Mouse (Mus musculus): ENCODE data around the gene Large1. TPM values are rescaled to one million over a fixed set of nuclear protein-coding genes. Genes with fewer than 3 reads are reported as not detected.
"Not testable (repeated sequence)": the region's sequence is repeated elsewhere in the genome, so short reads cannot be mapped to it uniquely, and the experiment has no call there.

Gene Large1
- polyA plus RNA-seq, 1 experiment from 2014 or later, result 17.1 TPM

GRCm38 (mm10) chr8:72993831-72994230 is 359.5 kb downstream of the Large1 start:
- ATAC-seq (ENCODE audit: low FRiP score), result no peak
- H3K36me3 ChIP-seq, result no peaks in the 10 kb centered on the region
- no peak overlapping the region for H3K27ac ChIP-seq (replicated peaks)
- no peaks in the 10 kb centered on the region for H3K27me3 ChIP-seq (replicated peaks)
- WGBS, result 100% methylated on average over 1 of the region's 1 CpGs
- H3K9me3 ChIP-seq (replicated peaks), result no peaks in the 10 kb centered on the region
- H3K4me1 ChIP-seq, result no peaks in the 10 kb centered on the region
- H3K9ac ChIP-seq (replicated peaks), result no peak overlapping the region
- no peak overlapping the region for H3K4me2 ChIP-seq
- no peak overlapping the region for H3K4me3 ChIP-seq (replicated peaks)

- 53% methylated on average over 2 of the region's 2 CpGs for WGBS
- Histone ChIP-seq H3K9ac (replicated peaks) (no peak overlapping the region), H3K4me2 (no peak overlapping the region), H3K4me1 (no peaks in the 10 kb centered on the region), H3K9me3 (replicated peaks) (no peaks in the 10 kb centered on the region), H3K4me3 (replicated peaks) (no peak overlapping the region), H3K27me3 (replicated peaks) (no peaks in the 10 kb centered on the region), H3K36me3 (no peaks in the 10 kb centered on the region), H3K27ac (replicated peaks) (no peak overlapping the region)
- ATAC-seq (ENCODE audit: low FRiP score), result no peak
Measured at GRCm38 (mm10) chr8:72990425-72990824, 362.9 kb downstream of the Large1 start.

GRCm38 (mm10) chr8:72982832-72983231 is 370.5 kb downstream of the Large1 start:
- ATAC-seq (ENCODE audit: low FRiP score), result no peak

GRCm38 (mm10) chr8:72955074-72955473 is 398.3 kb downstream of the Large1 start:
- ATAC-seq (ENCODE audit: low FRiP score), result no peak
- H3K27me3 ChIP-seq (replicated peaks), result no peaks in the 10 kb centered on the region

More at GRCm38 (mm10) chr8:72982832-72983231, 370.5 kb downstream of the Large1 start:
- no peak overlapping the region for H3K27ac ChIP-seq (replicated peaks)
- WGBS, result 97% methylated on average over 1 of the region's 1 CpGs
- H3K4me1 ChIP-seq, result no peaks in the 10 kb centered on the region
- no peaks in the 10 kb centered on the region for H3K36me3 ChIP-seq
- H3K4me2 ChIP-seq, result no peak overlapping the region
- H3K27me3 ChIP-seq (replicated peaks), result no peaks in the 10 kb centered on the region
- no peak overlapping the region for H3K4me3 ChIP-seq (replicated peaks)
- H3K9ac ChIP-seq (replicated peaks), result no peak overlapping the region
- H3K9me3 ChIP-seq (replicated peaks), result no peaks in the 10 kb centered on the region

GRCm38 (mm10) chr8:72941393-72941792 is 411.9 kb downstream of the Large1 start:
- WGBS, result 79% methylated on average over 8 of the region's 8 CpGs
- not testable (repeated sequence) for H3K27ac ChIP-seq (replicated peaks); H3K4me2 ChIP-seq; H3K27me3 ChIP-seq (replicated peaks); H3K36me3 ChIP-seq; H3K4me3 ChIP-seq (replicated peaks); H3K9ac ChIP-seq (replicated peaks); H3K4me1 ChIP-seq; H3K9me3 ChIP-seq (replicated peaks); ATAC-seq (ENCODE audit: low FRiP score)

More at GRCm38 (mm10) chr8:72955074-72955473, 398.3 kb downstream of the Large1 start:
- H3K36me3 ChIP-seq, result no peaks in the 10 kb centered on the region
- H3K9ac ChIP-seq (replicated peaks), result no peak overlapping the region
- H3K4me3 ChIP-seq (replicated peaks), result no peak overlapping the region
- H3K4me1 ChIP-seq, result no peaks in the 10 kb centered on the region
- H3K9me3 ChIP-seq (replicated peaks), result no peaks in the 10 kb centered on the region
- WGBS, result 76% methylated on average over 3 of the region's 3 CpGs
- H3K27ac ChIP-seq (replicated peaks), result no peak overlapping the region
- no peak overlapping the region for H3K4me2 ChIP-seq

GRCm38 (mm10) chr8:72919182-72919902 is 434.0 kb downstream of the Large1 start:
- 35% methylated on average over 2 of the region's 2 CpGs for WGBS
- ATAC-seq (ENCODE audit: low FRiP score), result peak; percentile 74
- Histone ChIP-seq H3K36me3 (no peaks in the 10 kb centered on the region), H3K9ac (replicated peaks) (no peak overlapping the region), H3K4me3 (replicated peaks) (no peak overlapping the region), H3K4me2 (no peak overlapping the region), H3K27me3 (replicated peaks) (no peaks in the 10 kb centered on the region), H3K27ac (replicated peaks) (peak overlapping the region; percentile 60; the same call in 1 of the 2 replicates), H3K4me1 (peaks cover 9% of the 10 kb centered on the region; the same call in 1 of the 2 replicates), H3K9me3 (replicated peaks) (no peaks in the 10 kb centered on the region)

- no peak overlapping the region for H3K9ac ChIP-seq (replicated peaks)
- no peak overlapping the region for H3K27ac ChIP-seq (replicated peaks)
- no peaks in the 10 kb centered on the region for H3K27me3 ChIP-seq (replicated peaks)
- no peak overlapping the region for H3K4me2 ChIP-seq
- no peak overlapping the region for H3K4me3 ChIP-seq (replicated peaks)
- H3K36me3 ChIP-seq, result no peaks in the 10 kb centered on the region
- no peak for ATAC-seq (ENCODE audit: low FRiP score)
- 86% methylated on average over 4 of the region's 4 CpGs for WGBS
- no peaks in the 10 kb centered on the region for H3K4me1 ChIP-seq
- H3K9me3 ChIP-seq (replicated peaks), result no peaks in the 10 kb centered on the region
Measured at GRCm38 (mm10) chr8:72905491-72905890, 447.8 kb downstream of the Large1 start.

- Histone ChIP-seq H3K4me3 (replicated peaks) (no peak overlapping the region), H3K4me2 (no peak overlapping the region), H3K9me3 (replicated peaks) (no peaks in the 10 kb centered on the region), H3K27ac (replicated peaks) (no peak overlapping the region), H3K36me3 (no peaks in the 10 kb centered on the region), H3K4me1 (no peaks in the 10 kb centered on the region), H3K9ac (replicated peaks) (no peak overlapping the region), H3K27me3 (replicated peaks) (no peaks in the 10 kb centered on the region)
- no peak for ATAC-seq (ENCODE audit: low FRiP score)
- WGBS, result 68% methylated on average over 6 of the region's 6 CpGs
Measured at GRCm38 (mm10) chr8:72901591-72901990, 451.7 kb downstream of the Large1 start.

- H3K27me3 ChIP-seq (replicated peaks), result no peaks in the 10 kb centered on the region
- 92% methylated on average over 3 of the region's 3 CpGs for WGBS
- H3K9ac ChIP-seq (replicated peaks), result no peak overlapping the region
- H3K4me2 ChIP-seq, result no peak overlapping the region
- H3K4me3 ChIP-seq (replicated peaks), result no peak overlapping the region
- H3K4me1 ChIP-seq, result no peaks in the 10 kb centered on the region
- no peak for ATAC-seq (ENCODE audit: low FRiP score)
- no peaks in the 10 kb centered on the region for H3K9me3 ChIP-seq (replicated peaks)
- no peak overlapping the region for H3K27ac ChIP-seq (replicated peaks)
- no peaks in the 10 kb centered on the region for H3K36me3 ChIP-seq
Measured at GRCm38 (mm10) chr8:72899321-72899720, 454.0 kb downstream of the Large1 start.

- no peak for ATAC-seq (ENCODE audit: low FRiP score)
- no peaks in the 10 kb centered on the region for H3K27me3 ChIP-seq (replicated peaks)
- H3K9ac ChIP-seq (replicated peaks), result no peak overlapping the region
- H3K36me3 ChIP-seq, result peaks cover 11% of the 10 kb centered on the region; the same call in 1 of the 2 replicates
- no peak overlapping the region for H3K4me2 ChIP-seq
- H3K4me1 ChIP-seq, result no peaks in the 10 kb centered on the region
- no peaks in the 10 kb centered on the region for H3K9me3 ChIP-seq (replicated peaks)
- H3K4me3 ChIP-seq (replicated peaks), result no peak overlapping the region
- WGBS, result 92% methylated on average over 2 of the region's 2 CpGs
- no peak overlapping the region for H3K27ac ChIP-seq (replicated peaks)
Measured at GRCm38 (mm10) chr8:72883033-72883432, 470.3 kb downstream of the Large1 start.

GRCm38 (mm10) chr8:72873411-72873810 is 479.9 kb downstream of the Large1 start:
- WGBS, result 89% methylated on average over 2 of the region's 2 CpGs
- no peaks in the 10 kb centered on the region for H3K4me1 ChIP-seq
- peaks cover 6% of the 10 kb centered on the region for H3K36me3 ChIP-seq
- no peaks in the 10 kb centered on the region for H3K27me3 ChIP-seq (replicated peaks)
- no peak overlapping the region for H3K9ac ChIP-seq (replicated peaks)
- H3K9me3 ChIP-seq (replicated peaks), result no peaks in the 10 kb centered on the region
- no peak overlapping the region for H3K4me2 ChIP-seq
- H3K4me3 ChIP-seq (replicated peaks), result no peak overlapping the region
- H3K27ac ChIP-seq (replicated peaks), result no peak overlapping the region
- no peak for ATAC-seq (ENCODE audit: low FRiP score)

- H3K4me2 ChIP-seq, result no peak overlapping the region
- no peak overlapping the region for H3K4me3 ChIP-seq (replicated peaks)
- H3K4me1 ChIP-seq, result no peaks in the 10 kb centered on the region
- peaks cover 21% of the 10 kb centered on the region for H3K36me3 ChIP-seq
- no peak overlapping the region for H3K27ac ChIP-seq (replicated peaks)
- H3K9me3 ChIP-seq (replicated peaks), result no peaks in the 10 kb centered on the region
- no peak overlapping the region for H3K9ac ChIP-seq (replicated peaks)
- no peak for ATAC-seq (ENCODE audit: low FRiP score)
- no peaks in the 10 kb centered on the region for H3K27me3 ChIP-seq (replicated peaks)
Measured at GRCm38 (mm10) chr8:72846881-72847280, 506.5 kb downstream of the Large1 start.

Data from neural tube, embryonic 15.5 days (tissue).